Mouse (Mus musculus) monocyte, adult 59 days (primary cell): Measurements from ENCODE around the gene 4430402I18Rik. TPM values are rescaled to one million over a fixed set of nuclear protein-coding genes. Genes with fewer than 3 reads are reported as not detected.

Experiments
- total RNA-seq, 2 experiments: library from RNA; stranded (reverse); gene quantifications; one replicate each; pipeline ENCODE4 v1.2.4; 2023

The 4430402I18Rik gene
- not detected for total RNA-seq

GRCm38 (mm10) chr19:28967652-28968051, at the start of gene 4430402I18Rik:
Gene 4430402I18Rik, minus strand, starts transcription at chr19:28967800.

DNA sequence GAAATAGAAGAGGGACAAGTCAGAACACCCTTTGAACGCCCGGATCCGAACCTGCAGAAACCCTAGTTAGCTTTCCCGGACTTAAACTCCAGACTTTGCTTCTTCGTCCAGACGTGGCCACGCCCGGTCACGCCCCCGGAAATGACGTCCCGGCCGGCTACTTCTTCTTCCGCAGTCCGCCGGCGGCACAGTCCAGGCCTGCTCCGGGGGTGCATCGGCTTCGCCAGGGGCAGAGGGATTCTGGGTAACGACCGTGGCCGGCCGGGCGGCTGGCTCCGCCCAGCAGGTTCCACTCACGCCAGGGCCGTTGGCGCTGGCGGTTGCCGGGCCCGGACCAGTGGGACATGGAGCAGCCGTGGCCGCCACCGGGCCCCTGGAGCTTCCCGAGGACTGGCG, 22.6 kb upstream of the 4430402I18Rik start, which contains the start of gene Cdc37l1:
Gene Cdc37l1 (plus strand): TSS at position 159 of the 396 bp plus-strand sequence.

DNA sequence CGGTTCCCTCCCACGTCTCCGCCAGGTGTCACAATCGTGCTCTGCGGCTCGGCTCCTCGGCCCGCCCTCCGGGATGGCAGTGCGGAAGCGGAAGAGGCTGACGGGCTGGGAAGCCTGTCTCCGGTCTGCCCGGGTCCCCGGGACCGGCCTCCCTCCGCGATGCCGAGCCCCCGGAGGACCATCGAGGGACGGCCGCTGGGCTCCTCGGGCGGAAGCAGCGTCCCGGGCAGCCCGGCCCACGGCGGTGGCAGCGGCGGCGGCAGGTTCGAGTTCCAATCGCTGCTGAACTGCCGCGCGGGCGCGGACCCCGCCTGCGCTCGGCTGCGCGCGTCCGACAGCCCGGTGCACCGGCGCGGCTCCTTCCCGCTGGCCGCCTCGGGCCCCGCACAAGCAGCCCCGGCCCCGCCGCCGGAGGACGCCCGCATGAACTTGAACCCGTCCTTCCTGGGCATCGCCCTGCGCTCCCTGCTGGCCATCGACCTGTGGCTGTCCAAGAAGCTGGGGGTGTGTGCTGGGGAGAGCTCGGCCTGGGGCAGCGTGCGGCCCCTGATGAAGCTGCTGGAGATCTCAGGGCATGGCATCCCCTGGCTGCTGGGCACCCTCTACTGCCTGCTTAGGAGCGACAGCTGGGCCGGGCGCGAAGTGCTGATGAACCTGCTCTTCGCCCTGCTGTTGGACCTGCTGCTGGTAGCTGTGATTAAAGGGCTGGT, 3.6 kb downstream of the 4430402I18Rik start, which contains the start of gene Plpp6:
Gene Plpp6 (plus strand): TSS at position 112 of the 710 bp plus-strand sequence.

Other genes with a start within 250 kb of the 4430402I18Rik start
- not detected for gene Slc1a1, start 132.8 kb downstream of the 4430402I18Rik start, total RNA-seq
- gene Plpp6, start 3.8 kb downstream of the 4430402I18Rik start, total RNA-seq: 1 to 10 TPM; 8.5 to 9.0 TPM
- gene Cdc37l1, start 22.6 kb upstream of the 4430402I18Rik start, total RNA-seq: 10 to 100 TPM; 24.4 to 29.8 TPM
- 10 to 100 TPM; 21.3 to 26.0 TPM for gene Ak3, start 80.2 kb upstream of the 4430402I18Rik start, total RNA-seq
- 10 to 100 TPM in 1 of 2 experiments, 1 to 10 TPM in 1; 9.2 to 11.5 TPM for gene Rcl1, start 133.6 kb upstream of the 4430402I18Rik start, total RNA-seq